Mouse (Mus musculus): ENCODE measurements at regions not wholly inside any gene's neighbourhood (a gene's known extent, or its start where the extent isn't known, plus 50 kb on each side); places are given as distances from the start of the nearest gene placed in this dataset.

- Histone ChIP-seq H3K36me3 (ENCODE audit: insufficient read depth, low read length) (no peaks in the 10 kb centered on the region), H3K4me3 (replicated peaks; ENCODE audit: low read depth, low read length) (no peak overlapping the region), H3K27ac (no peak overlapping the region), H3K9me3 (replicated peaks; ENCODE audit: low read length) (no peaks in the 10 kb centered on the region), H3K27me3 (ENCODE audit: insufficient read depth, low read length) (no peaks in the 10 kb centered on the region), H3K4me1 (replicated peaks; ENCODE audit: insufficient read depth, low read length) (no peaks in the 10 kb centered on the region), H3K9ac (ENCODE audit: low read depth, low read length) (no peak overlapping the region), H3K4me2 (ENCODE audit: low read length) (no peak overlapping the region)
- ATAC-seq (replicated peaks; ENCODE audit: low FRiP score, low read depth) (no peak), DNase-seq (ENCODE audit: low spot score) (peak; percentile 36)
- no peak for TF ChIP-seq CTCF (IDR thresholded peaks at IDR 0.05; ENCODE audit: low read depth)
- WGBS = 31% methylated on average over 3 of the region's 3 CpGs
Measured at GRCm38 (mm10) chr13:46069571-46069970, 104.8 kb upstream of the Atxn1 start.

GRCm38 (mm10) chr13:46062758-46063157 lies 98.0 kb upstream of the Atxn1 start:
- Histone ChIP-seq H3K36me3 (ENCODE audit: insufficient read depth, low read length) (no peaks in the 10 kb centered on the region), H3K27me3 (ENCODE audit: insufficient read depth, low read length) (no peaks in the 10 kb centered on the region), H3K4me1 (replicated peaks; ENCODE audit: insufficient read depth, low read length) (no peaks in the 10 kb centered on the region), H3K27ac (no peak overlapping the region), H3K9me3 (replicated peaks; ENCODE audit: low read length) (no peaks in the 10 kb centered on the region), H3K4me3 (replicated peaks; ENCODE audit: low read depth, low read length) (no peak overlapping the region), H3K9ac (ENCODE audit: low read depth, low read length) (no peak overlapping the region), H3K4me2 (ENCODE audit: low read length) (no peak overlapping the region)
- DNase-seq (ENCODE audit: low spot score) (no peak), ATAC-seq (replicated peaks; ENCODE audit: low FRiP score, low read depth) (no peak)
- TF ChIP-seq CTCF (IDR thresholded peaks at IDR 0.05; ENCODE audit: low read depth) = no peak
- WGBS = 91% methylated on average over 7 of the region's 7 CpGs

GRCm38 (mm10) chr13:46059870-46060269 lies 95.1 kb upstream of the Atxn1 start:
- no peak for TF ChIP-seq CTCF (IDR thresholded peaks at IDR 0.05; ENCODE audit: low read depth)
- no peak overlapping the region for H3K4me3 ChIP-seq (replicated peaks; ENCODE audit: low read depth, low read length)
- H3K4me1 ChIP-seq (replicated peaks; ENCODE audit: insufficient read depth, low read length) = no peaks in the 10 kb centered on the region
- DNase-seq (ENCODE audit: low spot score) = no peak
- no peak overlapping the region for H3K4me2 ChIP-seq (ENCODE audit: low read length)
- H3K9me3 ChIP-seq (replicated peaks; ENCODE audit: low read length) = no peaks in the 10 kb centered on the region
- H3K27me3 ChIP-seq (ENCODE audit: insufficient read depth, low read length) = no peaks in the 10 kb centered on the region
- WGBS = 86% methylated on average over 14 of the region's 14 CpGs
- no peaks in the 10 kb centered on the region for H3K36me3 ChIP-seq (ENCODE audit: insufficient read depth, low read length)
- no peak overlapping the region for H3K9ac ChIP-seq (ENCODE audit: low read depth, low read length)
- H3K27ac ChIP-seq = no peak overlapping the region
- no peak for ATAC-seq (replicated peaks; ENCODE audit: low FRiP score, low read depth)

- DNase-seq (ENCODE audit: low spot score) = peak; percentile 73
- no peak overlapping the region for H3K4me2 ChIP-seq (ENCODE audit: low read length)
- no peak for ATAC-seq (replicated peaks; ENCODE audit: low FRiP score, low read depth)
- H3K36me3 ChIP-seq (ENCODE audit: insufficient read depth, low read length) = no peaks in the 10 kb centered on the region
- H3K27me3 ChIP-seq (ENCODE audit: insufficient read depth, low read length) = no peaks in the 10 kb centered on the region
- H3K4me3 ChIP-seq (replicated peaks; ENCODE audit: low read depth, low read length) = no peak overlapping the region
- H3K9ac ChIP-seq (ENCODE audit: low read depth, low read length) = no peak overlapping the region
- TF ChIP-seq CTCF (IDR thresholded peaks at IDR 0.05; ENCODE audit: low read depth) = no peak
- no peak overlapping the region for H3K27ac ChIP-seq
- no peaks in the 10 kb centered on the region for H3K4me1 ChIP-seq (replicated peaks; ENCODE audit: insufficient read depth, low read length)
- 27% methylated on average over 7 of the region's 7 CpGs for WGBS
- H3K9me3 ChIP-seq (replicated peaks; ENCODE audit: low read length) = no peaks in the 10 kb centered on the region
Measured at GRCm38 (mm10) chr13:46058862-46059261, 94.1 kb upstream of the Atxn1 start.

GRCm38 (mm10) chr13:46058341-46058740 lies 93.5 kb upstream of the Atxn1 start:
- H3K9me3 ChIP-seq (replicated peaks; ENCODE audit: low read length) = no peaks in the 10 kb centered on the region
- no peak overlapping the region for H3K9ac ChIP-seq (ENCODE audit: low read depth, low read length)
- no peaks in the 10 kb centered on the region for H3K27me3 ChIP-seq (ENCODE audit: insufficient read depth, low read length)
- WGBS = 79% methylated on average over 3 of the region's 3 CpGs
- no peak overlapping the region for H3K4me2 ChIP-seq (ENCODE audit: low read length)
- no peaks in the 10 kb centered on the region for H3K4me1 ChIP-seq (replicated peaks; ENCODE audit: insufficient read depth, low read length)
- no peak for DNase-seq (ENCODE audit: low spot score)
- no peak for ATAC-seq (replicated peaks; ENCODE audit: low FRiP score, low read depth)
- TF ChIP-seq CTCF (IDR thresholded peaks at IDR 0.05; ENCODE audit: low read depth) = no peak
- H3K27ac ChIP-seq = no peak overlapping the region
- no peak overlapping the region for H3K4me3 ChIP-seq (replicated peaks; ENCODE audit: low read depth, low read length)
- H3K36me3 ChIP-seq (ENCODE audit: insufficient read depth, low read length) = no peaks in the 10 kb centered on the region

GRCm38 (mm10) chr13:46055410-46055809 lies 90.6 kb upstream of the Atxn1 start:
- Histone ChIP-seq H3K9me3 (replicated peaks; ENCODE audit: low read length) (no peaks in the 10 kb centered on the region), H3K27me3 (ENCODE audit: insufficient read depth, low read length) (no peaks in the 10 kb centered on the region), H3K36me3 (ENCODE audit: insufficient read depth, low read length) (no peaks in the 10 kb centered on the region), H3K4me1 (replicated peaks; ENCODE audit: insufficient read depth, low read length) (no peaks in the 10 kb centered on the region), H3K4me3 (replicated peaks; ENCODE audit: low read depth, low read length) (no peak overlapping the region), H3K9ac (ENCODE audit: low read depth, low read length) (no peak overlapping the region), H3K4me2 (ENCODE audit: low read length) (no peak overlapping the region), H3K27ac (no peak overlapping the region)
- DNase-seq (ENCODE audit: low spot score) (no peak), ATAC-seq (replicated peaks; ENCODE audit: low FRiP score, low read depth) (no peak)
- no peak for TF ChIP-seq CTCF (IDR thresholded peaks at IDR 0.05; ENCODE audit: low read depth)
- 88% methylated on average over 3 of the region's 3 CpGs for WGBS

- Histone ChIP-seq H3K4me1 (replicated peaks; ENCODE audit: insufficient read depth, low read length) (no peaks in the 10 kb centered on the region; the same call in 1 of the 2 replicates), H3K27me3 (ENCODE audit: insufficient read depth, low read length) (no peaks in the 10 kb centered on the region), H3K36me3 (ENCODE audit: insufficient read depth, low read length) (no peaks in the 10 kb centered on the region), H3K4me3 (replicated peaks; ENCODE audit: low read depth, low read length) (no peak overlapping the region), H3K9ac (ENCODE audit: low read depth, low read length) (no peak overlapping the region), H3K27ac (no peak overlapping the region), H3K9me3 (replicated peaks; ENCODE audit: low read length) (no peaks in the 10 kb centered on the region), H3K4me2 (ENCODE audit: low read length) (peak overlapping the region; percentile 30; the same call in 1 of the 2 replicates)
- TF ChIP-seq CTCF (IDR thresholded peaks at IDR 0.05; ENCODE audit: low read depth) = no peak
- WGBS = 73% methylated on average over 12 of the region's 12 CpGs
- DNase-seq (ENCODE audit: low spot score) (no peak), ATAC-seq (replicated peaks; ENCODE audit: low FRiP score, low read depth) (no peak)
Measured at GRCm38 (mm10) chr13:46043568-46043967, 78.8 kb upstream of the Atxn1 start.

Measured in kidney, postnatal 0 days (tissue).